Mouse (Mus musculus) midbrain, postnatal 0 days (tissue): ENCODE results near the gene Mrpl51. TPM values are rescaled to one million over a fixed set of nuclear protein-coding genes. Genes with fewer than 3 reads are reported as not detected.

Experiments
- ATAC-seq: fragments of 200-750 bp; cut with Nextera tagmentation; 2 replicates; pipeline ENCODE4 v1.8.0; 2017; ENCODE audit warnings: moderate number of reproducible peaks, mild to moderate bottlenecking, moderate TSS enrichment, moderate library complexity; ENCODE audit not compliant: low FRiP score
- DNase-seq: peaks from one replicate; pipeline ENCODE4 v3.0.0-alpha.2; 2015; ENCODE audit warnings: low spot score
- H3K27ac ChIP-seq: fragments of 300-500 bp; sonication (generic); 2 replicates; pipeline ENCODE4 v1.5.1; 2014; ENCODE audit warnings: low read depth, mild to moderate bottlenecking, low read length, mixed read lengths
- H3K27me3 ChIP-seq: fragments of 300-500 bp; sonication (generic); 2 replicates; pipeline ENCODE4 v1.6.1; 2014; ENCODE audit warnings: low read length, control low read depth, mixed read lengths; ENCODE audit not compliant: insufficient read depth
- H3K36me3 ChIP-seq: fragments of 300-500 bp; sonication (generic); 2 replicates; pipeline ENCODE4 v1.6.1; 2014; ENCODE audit warnings: low read length, control low read depth, mixed read lengths; ENCODE audit not compliant: insufficient read depth
- H3K4me1 ChIP-seq: fragments of 300-500 bp; sonication (generic); 2 replicates; pipeline ENCODE4 v1.6.1; 2014; ENCODE audit warnings: mild to moderate bottlenecking, control low read depth, antibody characterized with exemption, low read length, mixed read lengths; ENCODE audit not compliant: insufficient read depth
- H3K4me2 ChIP-seq: fragments of 300-500 bp; sonication (generic); 2 replicates; pipeline ENCODE4 v1.6.1; 2014; ENCODE audit warnings: low read depth, mild to moderate bottlenecking, low read length, mixed read lengths; ENCODE audit not compliant: poor library complexity, severe bottlenecking
- H3K4me3 ChIP-seq: fragments of 300-500 bp; sonication (generic); 2 replicates; pipeline ENCODE4 v1.5.1; 2014; ENCODE audit warnings: low read depth, mild to moderate bottlenecking, low read length, moderate library complexity
- H3K9ac ChIP-seq: fragments of 300-500 bp; sonication (generic); replicated peaks from 2 replicates; pipeline ENCODE4 v1.6.1; 2014; ENCODE audit warnings: mild to moderate bottlenecking, low read length, moderate library complexity, mixed read lengths; ENCODE audit not compliant: poor library complexity, severe bottlenecking
- H3K9me3 ChIP-seq: fragments of 300-500 bp; sonication (generic); 2 replicates; pipeline ENCODE4 v1.6.1; 2016; ENCODE audit warnings: low read length, control low read depth
- CTCF ChIP-seq: IDR thresholded peaks from 2 replicates; pipeline ENCODE4 v1.5.1; 2016; ENCODE audit warnings: antibody characterized with exemption, mild to moderate bottlenecking
- WGBS: fragments of 180-500 bp; shearing (Covaris S2); extraction: QIAGEN DNeasy Blood & Tissue Kit; methylation state at CpG from one replicate; pipeline ENCODE4 v1.1.7; 2014; 5-methylcytosine and 5-hydroxymethylcytosine counted together
- polyA plus RNA-seq: library from polyadenylated mRNA; unstranded; fragments of >200 nt; fragmentation: Nextera tagmentation; extraction: Ambion mirVana; gene quantifications from 2 replicates; pipeline ENCODE4 v1.2.1, GENCODE M21; 2015
- total RNA-seq: library from RNA; depleted of rRNA; stranded (reverse); fragments of >200 nt; gene quantifications from 2 replicates; pipeline ENCODE4 v1.2.3, GENCODE M21; 2014

The Mrpl51 gene
- total and polyA plus RNA-seq, 2 experiments from 2014 or later: 48.2 to 136 TPM

GRCm38 (mm10) chr6:125218963-125219362 lies 27.4 kb downstream of the Mrpl51 start:
- no peaks in the 10 kb centered on the region for H3K27me3 ChIP-seq
- peaks cover 13% of the 10 kb centered on the region for H3K36me3 ChIP-seq
- TF ChIP-seq CTCF: peak; percentile 90
- 89% methylated on average over 4 of the region's 4 CpGs for WGBS
- no peak overlapping the region for H3K9ac ChIP-seq
- H3K4me1 ChIP-seq: 0 out of 2 replicates have a peak, but pooled peaks cover 6% of the 10 kb centered on the region
- H3K27ac ChIP-seq: no peak overlapping the region
- H3K4me2 ChIP-seq: no peak overlapping the region
- no peaks in the 10 kb centered on the region for H3K9me3 ChIP-seq
- peak; percentile 71 for DNase-seq
- no peak for ATAC-seq
- no peak overlapping the region for H3K4me3 ChIP-seq

- H3K4me1 ChIP-seq: 0 out of 2 replicates have a peak, but pooled peaks cover 5% of the 10 kb centered on the region
- no peak overlapping the region for H3K27ac ChIP-seq
- DNase-seq (no peak), ATAC-seq (no peak)
- no peak overlapping the region for H3K4me3 ChIP-seq
- no peak overlapping the region for H3K4me2 ChIP-seq
- H3K9ac ChIP-seq: no peak overlapping the region
- no peak for TF ChIP-seq CTCF
- peaks cover 17% of the 10 kb centered on the region for H3K36me3 ChIP-seq
- no peaks in the 10 kb centered on the region for H3K27me3 ChIP-seq
- H3K9me3 ChIP-seq: no peaks in the 10 kb centered on the region
- WGBS: 89% methylated on average over 20 of the region's 20 CpGs
Observed at GRCm38 (mm10) chr6:125221115-125221745, 29.6 kb downstream of the Mrpl51 start.

GRCm38 (mm10) chr6:125222146-125222545 lies 30.5 kb downstream of the Mrpl51 start:
- peaks cover 17% of the 10 kb centered on the region for H3K36me3 ChIP-seq
- no peaks in the 10 kb centered on the region for H3K4me1 ChIP-seq
- no peaks in the 10 kb centered on the region for H3K27me3 ChIP-seq
- TF ChIP-seq CTCF: no peak
- H3K27ac ChIP-seq: no peak overlapping the region
- DNase-seq (no peak), ATAC-seq (no peak)
- no peak overlapping the region for H3K9ac ChIP-seq
- 81% methylated on average over 2 of the region's 2 CpGs for WGBS
- H3K4me2 ChIP-seq: no peak overlapping the region
- no peak overlapping the region for H3K4me3 ChIP-seq
- no peaks in the 10 kb centered on the region for H3K9me3 ChIP-seq

- TF ChIP-seq CTCF: no peak
- ATAC-seq: no peak
- no peak overlapping the region for H3K4me2 ChIP-seq
- no peak for DNase-seq
- H3K4me3 ChIP-seq: no peak overlapping the region
- 77% methylated on average over 3 of the region's 3 CpGs for WGBS
- no peak overlapping the region for H3K27ac ChIP-seq
- H3K27me3 ChIP-seq: no peaks in the 10 kb centered on the region
- H3K9ac ChIP-seq: no peak overlapping the region
- H3K9me3 ChIP-seq: no peaks in the 10 kb centered on the region
- H3K36me3 ChIP-seq: peaks cover 17% of the 10 kb centered on the region
- H3K4me1 ChIP-seq: no peaks in the 10 kb centered on the region
Observed at GRCm38 (mm10) chr6:125222577-125222976, 31.0 kb downstream of the Mrpl51 start.

- DNase-seq: no peak
- H3K27ac ChIP-seq: no peak overlapping the region
- WGBS: 83% methylated on average over 5 of the region's 5 CpGs
- H3K4me2 ChIP-seq: no peak overlapping the region
- no peaks in the 10 kb centered on the region for H3K4me1 ChIP-seq
- no peak overlapping the region for H3K9ac ChIP-seq
- TF ChIP-seq CTCF: peak; percentile 48
- no peak for ATAC-seq
- 0 out of 2 replicates have a peak, but pooled peaks cover 11% of the 10 kb centered on the region for H3K36me3 ChIP-seq
- H3K4me3 ChIP-seq: no peak overlapping the region
- H3K27me3 ChIP-seq: no peaks in the 10 kb centered on the region
- H3K9me3 ChIP-seq: no peaks in the 10 kb centered on the region
Observed at GRCm38 (mm10) chr6:125225518-125226115, 34.0 kb downstream of the Mrpl51 start.

DNA sequence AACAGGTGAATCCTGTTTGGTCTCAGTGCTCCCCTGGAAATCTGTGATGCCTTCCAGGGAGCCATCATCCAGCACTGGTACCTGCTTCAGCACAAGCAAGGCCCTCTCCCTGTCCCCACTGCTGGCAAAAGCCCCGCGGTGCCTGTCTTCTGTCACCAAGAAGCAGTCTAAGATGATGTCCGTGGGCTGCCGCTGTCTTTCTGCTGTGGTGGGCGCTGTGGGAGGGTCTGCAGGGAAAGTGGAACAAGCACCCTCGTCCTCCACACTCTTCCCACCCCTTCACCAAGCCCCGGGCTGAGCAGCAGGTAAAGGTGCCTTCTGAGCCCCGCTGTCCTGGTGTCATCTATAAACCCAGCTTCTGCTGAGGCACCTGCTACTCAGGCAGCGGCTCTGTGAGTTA lies 39.0 kb downstream of the Mrpl51 start:
- no peaks in the 10 kb centered on the region for H3K4me1 ChIP-seq
- no peak for DNase-seq
- H3K4me2 ChIP-seq: peak overlapping the region; percentile 84; the same call in 1 of the 2 replicates
- H3K4me3 ChIP-seq: no peak overlapping the region
- ATAC-seq: no peak
- no peak overlapping the region; the same call in 1 of the 2 replicates for H3K9ac ChIP-seq
- no peaks in the 10 kb centered on the region for H3K36me3 ChIP-seq
- no peak for TF ChIP-seq CTCF
- WGBS: 56% methylated on average over 9 of the region's 9 CpGs
- H3K27me3 ChIP-seq: no peaks in the 10 kb centered on the region
- 0 out of 2 replicates have a peak overlapping the region, but pooled peaks have one; percentile 59 for H3K27ac ChIP-seq
- no peaks in the 10 kb centered on the region for H3K9me3 ChIP-seq
